Mouse (Mus musculus): ENCODE data around the gene Fam19a1. TPM values are rescaled to one million over a fixed set of nuclear protein-coding genes. Genes with fewer than 3 reads are reported as not detected.

The Fam19a1 gene
- total and polyA plus RNA-seq, 3 experiments: 0.49 TPM; not detected in 2

GRCm38 (mm10) chr6:96205395-96205794 lies 92.4 kb downstream of the Fam19a1 start:
- no peaks in the 10 kb centered on the region for H3K4me1 ChIP-seq (ENCODE audit: insufficient read depth, low read depth, low read length)
- no peak for TF ChIP-seq CTCF (IDR thresholded peaks at IDR 0.05; ENCODE audit: low read depth, low read length)
- no peak for TF ChIP-seq GATA2 (IDR thresholded peaks at IDR 0.05; ENCODE audit: borderline replicate concordance, low read depth, low read length)
- no peak for TF ChIP-seq POLR2AphosphoS5 (IDR thresholded peaks at IDR 0.05; ENCODE audit: insufficient replicate concordance, low read depth, low read length)
- no peak for TF ChIP-seq TAL1 (conservative IDR thresholded peaks at IDR 0.05; ENCODE audit: low read depth, low read length)
- TF ChIP-seq GATA1 (IDR thresholded peaks at IDR 0.05; ENCODE audit: borderline replicate concordance, low read length): no peak
- ATAC-seq (ENCODE audit: extremely low read depth, insufficient number of reproducible peaks, low FRiP score, poor library complexity, severe bottlenecking) (no peak), DNase-seq (ENCODE audit: low spot score) (no peak)
- peaks cover 11% of the 10 kb centered on the region; the same call in 1 of the 2 replicates for H3K9me3 ChIP-seq (replicated peaks)
- H3K4me3 ChIP-seq (ENCODE audit: low read depth, low read length): no peak overlapping the region
- no peaks in the 10 kb centered on the region for H3K27me3 ChIP-seq (ENCODE audit: insufficient read depth, low read length)
- H3K36me3 ChIP-seq (replicated peaks): no peaks in the 10 kb centered on the region

DNA sequence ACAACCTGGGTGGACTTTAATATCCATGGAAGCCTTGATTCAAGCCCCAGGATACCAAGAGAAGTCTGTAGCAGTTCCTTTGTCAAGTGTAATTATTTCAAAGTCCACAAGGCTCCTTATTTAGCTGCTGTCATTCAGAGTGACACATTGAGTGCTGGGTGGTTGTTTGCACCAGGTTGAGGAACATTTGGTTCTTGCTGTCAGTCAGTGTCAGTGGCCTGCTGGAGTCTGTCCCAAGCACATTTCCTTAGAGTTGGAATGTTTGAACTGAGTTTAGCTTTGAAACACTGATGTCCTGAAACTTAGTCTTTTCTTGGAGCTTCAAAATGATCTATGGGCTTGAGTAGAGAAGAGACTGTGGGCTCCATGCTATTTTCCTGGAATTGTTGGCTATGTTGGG lies 121.9 kb downstream of the Fam19a1 start:
- no peaks in the 10 kb centered on the region for H3K4me1 ChIP-seq (ENCODE audit: insufficient read depth, low read depth, low read length)
- no peak for TF ChIP-seq POLR2AphosphoS5 (IDR thresholded peaks at IDR 0.05; ENCODE audit: insufficient replicate concordance, low read depth, low read length)
- no peak for TF ChIP-seq GATA2 (IDR thresholded peaks at IDR 0.05; ENCODE audit: borderline replicate concordance, low read depth, low read length)
- TF ChIP-seq CTCF (IDR thresholded peaks at IDR 0.05; ENCODE audit: low read depth, low read length): no peak
- no peak for TF ChIP-seq GATA1 (IDR thresholded peaks at IDR 0.05; ENCODE audit: borderline replicate concordance, low read length)
- TF ChIP-seq TAL1 (conservative IDR thresholded peaks at IDR 0.05; ENCODE audit: low read depth, low read length): no peak
- DNase-seq (ENCODE audit: low spot score) (no peak), ATAC-seq (ENCODE audit: extremely low read depth, insufficient number of reproducible peaks, low FRiP score, poor library complexity, severe bottlenecking) (no peak)
- H3K27me3 ChIP-seq (ENCODE audit: insufficient read depth, low read length): no peaks in the 10 kb centered on the region
- peaks cover 9% of the 10 kb centered on the region for H3K9me3 ChIP-seq (replicated peaks)
- no peak overlapping the region for H3K4me3 ChIP-seq (ENCODE audit: low read depth, low read length)
- no peaks in the 10 kb centered on the region for H3K36me3 ChIP-seq (replicated peaks)

GRCm38 (mm10) chr6:96244320-96244719 lies 131.4 kb downstream of the Fam19a1 start:
- DNase-seq (ENCODE audit: low spot score): no peak
- TF ChIP-seq GATA1 (IDR thresholded peaks at IDR 0.05; ENCODE audit: borderline replicate concordance, low read length) (no peak), POLR2AphosphoS5 (IDR thresholded peaks at IDR 0.05; ENCODE audit: insufficient replicate concordance, low read depth, low read length) (no peak), CTCF (IDR thresholded peaks at IDR 0.05; ENCODE audit: low read depth, low read length) (no peak)
- H3K27me3 ChIP-seq (ENCODE audit: insufficient read depth, low read length): no peaks in the 10 kb centered on the region
- no peak for ATAC-seq (ENCODE audit: extremely low read depth, insufficient number of reproducible peaks, low FRiP score, poor library complexity, severe bottlenecking)
- no peak overlapping the region for H3K4me3 ChIP-seq (ENCODE audit: low read depth, low read length)
- H3K36me3 ChIP-seq (replicated peaks): no peaks in the 10 kb centered on the region
- H3K4me1 ChIP-seq (ENCODE audit: insufficient read depth, low read depth, low read length): no peaks in the 10 kb centered on the region
- peaks cover 8% of the 10 kb centered on the region for H3K9me3 ChIP-seq (replicated peaks)

DNA sequence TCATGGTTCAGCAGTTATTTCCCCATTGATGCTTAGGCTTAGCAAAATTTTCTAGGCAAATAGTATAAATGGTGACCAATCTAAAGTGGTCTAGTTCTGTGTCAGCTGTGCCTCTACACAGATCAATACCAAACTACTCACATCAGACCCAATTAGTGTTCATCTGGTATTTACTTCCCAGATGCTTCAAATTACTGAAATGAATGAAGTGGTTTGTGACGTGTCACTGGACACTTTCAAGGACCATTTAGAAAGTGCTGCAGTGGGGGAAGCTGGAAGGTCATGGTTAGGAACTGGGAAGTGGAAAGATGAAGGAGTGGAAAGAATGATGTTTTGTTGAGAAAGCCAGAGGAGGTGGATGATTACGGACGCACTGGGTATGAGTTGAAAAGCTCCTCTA lies 139.0 kb downstream of the Fam19a1 start:
- H3K9me3 ChIP-seq (replicated peaks): no peaks in the 10 kb centered on the region; the same call in 1 of the 2 replicates
- no peak for ATAC-seq (ENCODE audit: extremely low read depth, insufficient number of reproducible peaks, low FRiP score, poor library complexity, severe bottlenecking)
- H3K36me3 ChIP-seq (replicated peaks): no peaks in the 10 kb centered on the region
- DNase-seq (ENCODE audit: low spot score): no peak
- no peaks in the 10 kb centered on the region for H3K27me3 ChIP-seq (ENCODE audit: insufficient read depth, low read length)
- TF ChIP-seq CTCF (IDR thresholded peaks at IDR 0.05; ENCODE audit: low read depth, low read length): no peak
- no peak for TF ChIP-seq GATA2 (IDR thresholded peaks at IDR 0.05; ENCODE audit: borderline replicate concordance, low read depth, low read length)
- no peak for TF ChIP-seq TAL1 (conservative IDR thresholded peaks at IDR 0.05; ENCODE audit: low read depth, low read length)
- no peak for TF ChIP-seq GATA1 (IDR thresholded peaks at IDR 0.05; ENCODE audit: borderline replicate concordance, low read length)
- TF ChIP-seq POLR2AphosphoS5 (IDR thresholded peaks at IDR 0.05; ENCODE audit: insufficient replicate concordance, low read depth, low read length): no peak
- H3K4me1 ChIP-seq (ENCODE audit: insufficient read depth, low read depth, low read length): no peaks in the 10 kb centered on the region
- H3K4me3 ChIP-seq (ENCODE audit: low read depth, low read length): no peak overlapping the region

DNA sequence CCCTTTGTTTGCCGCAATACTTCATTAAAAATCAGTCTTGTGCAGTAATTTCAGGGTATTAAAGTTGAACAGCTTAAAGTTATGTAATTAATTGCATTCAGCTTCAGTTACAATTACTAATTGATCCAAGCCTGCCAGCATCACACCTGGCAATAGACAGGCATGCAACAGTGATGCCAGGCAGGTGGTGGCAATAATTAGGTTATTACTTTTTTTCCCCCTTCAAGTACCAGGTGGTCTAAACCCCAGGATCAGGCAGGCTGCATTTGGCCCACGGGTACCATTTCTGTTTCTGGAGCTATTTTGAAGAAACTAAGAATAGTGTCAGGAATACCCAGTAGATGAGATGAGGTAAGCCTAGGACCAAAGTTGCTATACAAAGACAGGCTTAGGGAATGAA lies 141.9 kb downstream of the Fam19a1 start:
- Histone ChIP-seq H3K27me3 (ENCODE audit: insufficient read depth, low read length) (no peaks in the 10 kb centered on the region), H3K4me1 (ENCODE audit: insufficient read depth, low read depth, low read length) (no peaks in the 10 kb centered on the region), H3K4me3 (ENCODE audit: low read depth, low read length) (no peak overlapping the region), H3K9me3 (replicated peaks) (no peaks in the 10 kb centered on the region; the same call in 1 of the 2 replicates), H3K36me3 (replicated peaks) (no peaks in the 10 kb centered on the region)
- no peak for TF ChIP-seq GATA1 (IDR thresholded peaks at IDR 0.05; ENCODE audit: borderline replicate concordance, low read length)
- TF ChIP-seq POLR2AphosphoS5 (IDR thresholded peaks at IDR 0.05; ENCODE audit: insufficient replicate concordance, low read depth, low read length): no peak
- TF ChIP-seq TAL1 (conservative IDR thresholded peaks at IDR 0.05; ENCODE audit: low read depth, low read length): no peak
- TF ChIP-seq CTCF (IDR thresholded peaks at IDR 0.05; ENCODE audit: low read depth, low read length): no peak
- TF ChIP-seq GATA2 (IDR thresholded peaks at IDR 0.05; ENCODE audit: borderline replicate concordance, low read depth, low read length): no peak
- no peak for ATAC-seq (ENCODE audit: extremely low read depth, insufficient number of reproducible peaks, low FRiP score, poor library complexity, severe bottlenecking)
- DNase-seq (ENCODE audit: low spot score): no peak

GRCm38 (mm10) chr6:96258651-96259050 lies 145.7 kb downstream of the Fam19a1 start:
- Histone ChIP-seq H3K27me3 (ENCODE audit: insufficient read depth, low read length) (no peaks in the 10 kb centered on the region), H3K4me1 (ENCODE audit: insufficient read depth, low read depth, low read length) (no peaks in the 10 kb centered on the region), H3K9me3 (replicated peaks) (peaks cover 4% of the 10 kb centered on the region; the same call in 1 of the 2 replicates), H3K36me3 (replicated peaks) (no peaks in the 10 kb centered on the region), H3K4me3 (ENCODE audit: low read depth, low read length) (no peak overlapping the region)
- no peak for TF ChIP-seq POLR2AphosphoS5 (IDR thresholded peaks at IDR 0.05; ENCODE audit: insufficient replicate concordance, low read depth, low read length)
- no peak for TF ChIP-seq GATA1 (IDR thresholded peaks at IDR 0.05; ENCODE audit: borderline replicate concordance, low read length)
- TF ChIP-seq CTCF (IDR thresholded peaks at IDR 0.05; ENCODE audit: low read depth, low read length): no peak
- no peak for TF ChIP-seq GATA2 (IDR thresholded peaks at IDR 0.05; ENCODE audit: borderline replicate concordance, low read depth, low read length)
- TF ChIP-seq TAL1 (conservative IDR thresholded peaks at IDR 0.05; ENCODE audit: low read depth, low read length): no peak
- no peak for DNase-seq (ENCODE audit: low spot score)
- no peak for ATAC-seq (ENCODE audit: extremely low read depth, insufficient number of reproducible peaks, low FRiP score, poor library complexity, severe bottlenecking)

Measured in G1E (cell line).